Mouse (Mus musculus): ENCODE measurements at regions not wholly inside any gene's neighbourhood (a gene's known extent, or its start where the extent isn't known, plus 50 kb on each side); places are given as distances from the start of the nearest gene placed in this dataset.

- TF ChIP-seq CTCF (IDR thresholded peaks at IDR 0.05; ENCODE audit: low read depth) (no peak), EP300 (IDR thresholded peaks at IDR 0.05; ENCODE audit: low read depth) (no peak)
Measured at GRCm38 (mm10) chr1:75890636-75891276, 344.7 kb downstream of the Slc4a3 start.

Data from heart, postnatal 0 days (tissue).